Mouse (Mus musculus) thymus, postnatal 0 days (tissue): ENCODE data around the gene Hba-a1. TPM values are rescaled to one million over a fixed set of nuclear protein-coding genes. Genes with fewer than 3 reads are reported as not detected.
A peak's percentile ranks its signal among the peaks of the same experiment; 100 is the strongest.
"Not testable (repeated sequence)": the region's sequence is repeated elsewhere in the genome, so short reads cannot be mapped to it uniquely, and the experiment has no call there.

ENCODE experiments used
- DNase-seq: peaks from one replicate; pipeline ENCODE4 v3.0.0-alpha.2; 2015; ENCODE audit warnings: low spot score
- polyA plus RNA-seq: library from polyadenylated mRNA; unstranded; fragments of >200 nt; fragmentation: Nextera tagmentation; extraction: Ambion mirVana; gene quantifications from 2 replicates; pipeline ENCODE4 v1.2.1, GENCODE M21; 2015

The Hba-a1 gene
- polyA plus RNA-seq, 1 experiment from 2014 or later: 668 TPM

DNA sequence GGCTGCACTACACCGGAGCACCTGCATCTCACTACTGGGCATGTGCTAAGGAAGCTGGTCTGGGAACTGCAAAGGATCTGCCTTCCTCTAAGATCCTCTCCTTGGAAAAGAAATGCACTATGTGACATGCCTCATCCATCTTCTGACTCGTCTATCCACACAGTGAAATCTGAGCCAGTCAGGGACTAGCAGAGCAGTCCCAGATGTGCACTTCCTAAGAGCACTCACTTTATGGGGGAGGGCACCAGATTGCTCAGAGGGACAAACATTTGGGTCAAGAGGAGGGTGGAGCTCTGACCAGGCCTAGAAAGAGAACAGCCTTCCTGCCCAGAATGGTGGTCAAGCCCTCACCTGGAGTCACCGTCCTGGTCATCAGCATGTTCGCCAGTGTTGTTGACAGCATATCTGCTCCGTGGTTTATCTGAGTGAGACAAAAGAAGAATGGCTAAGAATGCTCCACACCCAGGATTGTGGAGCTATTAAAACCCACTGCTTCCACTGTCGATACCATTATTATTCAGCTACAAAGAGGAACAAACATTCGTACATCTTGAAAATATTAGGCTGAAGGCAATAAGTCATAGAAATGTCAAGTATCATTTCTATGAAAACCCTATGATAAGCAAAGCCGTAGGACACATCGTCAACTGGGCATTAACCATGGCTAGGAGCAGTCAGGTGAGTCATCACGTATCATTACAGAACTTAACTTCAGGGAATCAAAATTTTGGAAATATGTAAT lies 20.5 kb upstream of the Hba-a1 start:
- no peak for DNase-seq

GRCm38 (mm10) chr11:32265117-32265738 lies 18.1 kb upstream of the Hba-a1 start:
- DNase-seq: no peak

DNA sequence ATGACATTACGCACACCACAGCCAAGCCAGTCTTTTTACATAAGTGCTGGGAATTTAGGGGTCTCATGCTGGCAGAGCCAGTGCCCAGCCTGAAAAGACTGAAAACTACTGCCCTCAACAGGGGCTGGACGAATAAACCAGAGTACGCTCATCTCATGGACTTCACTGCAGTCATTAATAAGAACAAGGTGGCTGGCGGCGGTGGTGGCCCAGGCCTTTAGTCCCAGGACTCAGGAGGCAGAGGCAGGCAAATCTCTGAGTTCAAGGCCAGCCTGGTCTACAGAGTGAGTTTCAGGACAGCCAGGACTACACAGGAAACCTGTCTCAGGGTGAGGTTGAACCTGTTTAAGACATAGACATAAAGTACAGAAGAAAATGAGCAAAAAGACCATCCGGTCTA lies 17.1 kb upstream of the Hba-a1 start:
- DNase-seq: no peak

DNA sequence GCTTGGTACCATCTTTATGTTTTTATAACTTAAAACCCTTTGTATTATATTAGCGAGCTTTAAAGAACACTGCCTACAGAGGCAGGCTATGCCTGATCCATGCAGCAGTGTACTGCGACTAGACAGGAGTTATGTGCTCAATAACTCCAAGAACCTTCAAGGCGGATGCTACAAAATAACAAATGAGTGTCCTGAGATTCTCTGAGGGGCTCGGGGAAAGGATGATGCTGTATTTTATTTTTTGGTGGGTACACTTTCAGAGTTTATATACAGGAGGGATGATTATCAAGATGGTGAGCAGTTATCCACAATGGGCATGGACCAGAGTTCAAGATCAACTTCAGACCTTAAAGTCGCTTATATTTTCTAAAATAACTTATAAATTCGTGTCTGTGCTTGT lies 16.5 kb upstream of the Hba-a1 start:
- no peak for DNase-seq

DNA sequence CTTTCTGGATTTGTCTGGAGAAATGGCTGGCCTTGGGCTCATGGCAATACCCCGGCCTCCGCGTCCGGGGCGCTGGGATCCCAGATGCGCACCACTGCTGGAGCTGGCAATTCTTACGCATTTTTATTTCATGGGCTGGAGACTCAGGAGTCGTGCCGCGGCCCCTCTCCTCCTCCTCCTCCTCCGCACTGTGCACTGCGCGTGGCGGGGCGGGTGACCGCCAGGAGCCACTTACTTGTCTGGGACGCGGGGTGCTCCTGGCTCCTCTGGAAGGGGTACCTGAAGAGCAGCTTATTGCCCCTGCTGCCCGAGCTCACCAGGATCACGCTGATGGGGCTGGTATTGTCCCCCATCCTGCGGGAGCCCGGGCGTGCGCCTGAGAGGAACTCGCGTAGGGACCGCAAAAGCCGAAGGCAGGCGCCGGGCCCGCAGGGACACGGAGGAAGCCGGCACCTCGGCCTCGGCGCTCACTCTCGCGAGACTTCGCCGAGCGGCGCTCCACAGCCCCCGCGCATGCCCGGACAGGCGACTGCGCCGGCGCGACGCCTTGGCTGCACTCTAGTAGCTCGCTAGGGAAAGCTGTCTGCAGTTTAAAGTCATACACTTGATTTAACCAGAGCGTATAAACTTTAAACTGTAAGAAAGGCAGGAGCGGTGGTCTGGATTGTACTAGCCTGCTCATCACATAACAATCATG lies 16.0 kb upstream of the Hba-a1 start, which contains the start of gene Nprl3:
Gene Nprl3, minus strand, starts transcription at position 520 of the 697 bp plus-strand sequence.
- DNase-seq: peak; percentile 96

GRCm38 (mm10) chr11:32267964-32268363 lies 15.3 kb upstream of the Hba-a1 start:
- no peak for DNase-seq

DNA sequence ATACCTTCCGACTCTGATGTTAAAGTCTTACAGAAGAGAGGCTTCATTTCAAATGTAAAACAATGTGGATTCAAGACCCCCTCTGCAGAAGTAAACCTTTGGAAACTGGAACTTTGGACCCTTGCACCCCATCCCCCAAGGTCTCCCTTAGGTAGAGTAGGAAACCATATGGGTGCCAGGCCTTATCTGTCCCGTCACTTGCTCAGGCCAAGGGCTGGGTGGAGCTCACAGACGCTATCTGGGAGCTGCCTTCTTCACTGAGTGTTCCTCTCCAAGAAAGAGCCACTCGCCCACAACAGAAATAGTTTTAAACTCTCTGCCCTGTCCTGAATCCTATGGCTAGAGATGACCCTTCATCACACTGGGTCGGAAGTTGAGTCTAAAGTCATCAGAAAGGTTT lies 14.4 kb upstream of the Hba-a1 start:
- no peak for DNase-seq

DNA sequence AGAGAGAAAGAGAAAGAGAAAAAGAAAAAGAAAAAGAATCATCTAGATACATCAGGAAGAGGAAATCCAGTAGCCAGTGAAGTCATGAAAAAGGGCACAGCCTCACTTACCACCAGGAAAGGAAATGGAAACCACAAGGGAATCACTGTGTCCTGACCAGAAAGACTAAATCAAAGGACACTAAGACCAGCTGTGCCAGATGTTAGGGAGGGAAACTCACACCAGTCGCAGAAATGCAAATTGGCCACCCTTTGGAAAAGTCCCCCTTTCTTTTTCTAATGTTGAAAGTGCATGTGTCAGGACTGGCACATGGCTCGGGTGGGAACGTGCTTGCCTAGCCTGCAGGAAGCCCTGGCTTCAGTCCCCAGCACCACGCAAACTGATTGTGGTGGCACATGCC lies 12.1 kb upstream of the Hba-a1 start:
- no peak for DNase-seq

GRCm38 (mm10) chr11:32276347-32276746 lies 7.0 kb upstream of the Hba-a1 start, which contains the start of gene Hba-x:
Gene Hba-x (plus strand): TSS chr11:32276400.
- no peak for DNase-seq

DNA sequence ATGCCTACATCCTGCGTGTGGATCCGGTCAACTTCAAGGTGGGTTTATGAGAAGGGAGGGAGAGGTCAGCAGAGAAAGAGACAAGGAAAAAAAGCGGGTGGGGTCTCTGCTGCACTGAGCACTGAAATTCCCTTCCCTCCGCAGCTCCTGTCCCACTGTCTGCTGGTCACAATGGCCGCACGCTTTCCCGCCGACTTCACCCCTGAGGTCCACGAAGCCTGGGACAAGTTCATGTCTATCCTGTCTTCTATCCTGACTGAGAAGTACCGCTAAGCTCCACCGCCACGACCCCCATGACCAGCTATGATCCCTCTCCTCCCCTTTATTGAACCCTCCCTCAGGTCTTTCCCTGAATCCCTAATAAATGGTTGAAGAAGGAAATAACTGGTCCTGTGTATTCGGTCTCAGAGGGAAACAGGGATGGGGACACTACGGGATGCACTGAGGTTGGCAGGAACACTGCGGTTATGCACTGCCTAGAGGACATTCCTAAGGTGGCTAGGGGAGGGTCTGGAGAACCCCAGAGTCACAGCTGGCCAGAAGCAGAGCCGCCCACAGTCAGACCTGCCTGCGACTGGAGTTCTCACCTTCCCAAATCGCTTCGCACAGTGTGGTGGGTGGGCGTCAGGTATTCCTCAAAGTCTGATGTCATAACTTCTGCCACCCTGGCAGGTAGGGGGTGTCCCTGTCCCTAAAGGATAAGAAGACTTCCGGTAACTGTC lies 5.4 kb upstream of the Hba-a1 start:
- no peak for DNase-seq

- DNase-seq: no peak
Observed at GRCm38 (mm10) chr11:32278458-32278957, 4.8 kb upstream of the Hba-a1 start.

DNA sequence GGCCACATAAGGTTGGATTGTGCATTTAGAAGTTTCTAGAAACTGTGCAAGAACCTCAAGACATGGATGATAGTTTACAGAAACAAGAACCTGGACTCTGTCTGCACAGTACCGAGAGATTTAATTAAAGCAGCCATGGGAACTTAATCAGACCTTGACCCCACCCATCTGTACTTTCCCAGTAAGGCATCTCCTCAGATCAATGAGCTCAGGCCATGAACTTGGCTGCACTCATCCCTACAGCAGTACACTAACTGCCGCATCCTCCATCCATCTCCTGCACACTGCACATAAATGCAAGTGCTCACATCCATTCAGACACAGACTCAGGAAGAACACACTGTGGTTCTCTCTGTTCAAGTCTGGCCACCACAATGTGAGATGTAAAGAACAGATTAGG lies 2.7 kb upstream of the Hba-a1 start:
- DNase-seq: no peak

- no peak for DNase-seq
Observed at GRCm38 (mm10) chr11:32281416-32282144, 1.7 kb upstream of the Hba-a1 start.

DNA sequence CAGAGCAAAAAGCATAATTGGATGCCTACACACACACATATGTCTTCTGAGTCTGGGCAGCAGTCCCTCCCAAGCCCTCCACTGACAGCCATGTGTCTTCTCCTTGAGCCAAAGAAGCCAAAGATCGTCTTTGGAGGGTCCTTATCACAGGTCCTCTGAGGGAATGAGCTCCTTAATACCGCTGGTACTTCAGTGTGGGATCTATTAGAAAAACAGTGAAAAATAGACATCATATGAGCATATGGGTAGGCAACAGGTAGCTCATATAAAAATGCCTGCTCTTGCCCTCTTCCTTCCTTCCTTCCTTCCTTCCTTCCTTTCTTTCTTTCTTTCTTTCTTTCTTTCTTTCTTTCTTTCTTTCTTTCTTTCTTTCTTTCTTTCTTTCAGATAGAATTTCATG lies 1.3 kb downstream of the Hba-a1 start:
- DNase-seq: not testable (repeated sequence)

DNA sequence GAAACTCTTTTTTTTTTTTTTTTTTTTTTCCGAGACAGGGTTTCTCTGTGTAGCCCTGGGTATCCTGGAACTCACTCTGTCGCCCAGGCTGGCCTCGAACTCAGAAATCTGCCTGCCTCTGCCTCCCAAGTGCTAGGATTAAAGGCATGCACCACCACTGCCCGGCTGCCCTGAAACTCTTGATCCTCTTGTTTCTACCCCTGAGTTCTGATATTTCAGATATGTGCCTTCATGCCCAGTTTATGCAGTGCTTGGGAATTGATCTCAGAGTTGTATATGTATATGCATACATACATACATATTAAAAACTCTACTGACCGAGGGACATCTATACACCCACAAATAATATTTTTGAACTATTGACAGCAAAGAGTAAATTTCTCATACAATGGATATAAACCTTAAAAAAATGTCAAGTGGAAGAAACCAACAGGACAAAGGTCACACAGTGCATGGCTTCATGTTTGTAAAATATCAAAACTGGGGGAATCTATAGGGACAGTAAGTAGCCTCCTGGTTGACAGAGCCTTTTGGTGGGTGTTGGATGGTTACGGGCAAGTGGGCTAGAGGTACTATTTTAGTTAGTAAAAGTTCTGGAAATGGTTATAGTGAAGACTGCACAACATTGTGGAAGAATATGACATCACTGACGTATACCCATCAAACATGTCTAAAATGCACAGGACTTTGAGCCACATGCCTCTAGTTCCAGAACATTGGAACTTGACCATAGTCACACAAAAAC lies 1.9 kb downstream of the Hba-a1 start:
- DNase-seq: no peak

- not testable (repeated sequence) for DNase-seq
Observed at GRCm38 (mm10) chr11:32285887-32286286, 2.6 kb downstream of the Hba-a1 start.

DNA sequence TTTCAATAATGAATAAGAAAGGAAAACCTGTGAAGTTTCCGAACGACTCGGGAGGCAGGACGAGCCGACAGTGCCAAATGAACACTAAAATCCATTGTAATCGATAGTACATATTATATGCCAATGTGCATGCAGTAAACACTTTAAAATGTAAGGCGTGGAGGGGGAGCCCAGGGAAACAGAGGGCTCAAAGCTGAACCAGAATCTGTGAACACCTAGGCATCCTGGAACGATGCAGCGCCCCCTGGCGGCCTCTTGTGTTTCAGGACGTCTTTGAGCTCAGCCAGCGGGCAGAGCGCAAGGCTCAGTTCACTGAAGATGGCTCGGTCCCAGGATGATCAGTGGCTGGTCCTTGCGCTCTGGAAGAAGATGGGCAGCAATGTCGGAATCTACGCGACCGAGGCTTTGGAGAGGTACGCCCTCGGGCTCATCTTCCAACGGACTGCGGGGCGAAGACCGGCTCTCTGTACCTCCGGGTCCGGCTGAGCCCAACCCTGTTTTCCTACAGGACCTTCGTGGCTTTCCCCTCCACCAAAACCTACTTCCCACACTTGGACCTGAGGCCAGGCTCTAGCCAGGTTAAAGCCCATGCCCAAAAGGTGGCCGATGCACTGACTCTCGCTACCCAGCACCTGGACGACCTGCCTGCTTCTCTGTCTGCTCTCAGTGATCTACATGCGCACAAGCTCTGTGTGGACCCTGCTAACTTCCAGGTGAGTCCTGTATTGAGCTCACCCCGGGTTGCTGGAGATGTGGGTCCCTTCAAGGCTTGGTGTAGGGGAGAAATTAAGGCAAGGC lies 3.6 kb downstream of the Hba-a1 start, which contains the start of gene Hbq1b:
Gene Hbq1b, plus strand, starts transcription at position 271 of the 798 bp plus-strand sequence.
- DNase-seq: peak; percentile 58

DNA sequence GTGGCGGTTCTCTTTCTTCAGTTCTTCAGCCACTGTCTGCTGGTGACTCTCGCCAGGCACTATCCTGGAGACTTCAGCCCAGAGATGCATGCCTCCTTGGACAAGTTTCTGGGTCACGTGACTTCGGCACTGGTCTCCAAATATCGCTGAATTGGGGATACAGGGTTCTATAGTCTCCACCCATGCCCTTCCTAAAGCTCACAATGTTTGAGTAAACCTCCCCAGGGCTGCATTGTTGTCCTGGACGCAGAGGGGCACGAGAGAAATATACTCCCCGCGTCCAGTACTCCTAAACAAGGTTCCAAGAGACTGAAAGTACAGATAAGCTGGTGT lies 4.1 kb downstream of the Hba-a1 start:
- DNase-seq: no peak

DNA sequence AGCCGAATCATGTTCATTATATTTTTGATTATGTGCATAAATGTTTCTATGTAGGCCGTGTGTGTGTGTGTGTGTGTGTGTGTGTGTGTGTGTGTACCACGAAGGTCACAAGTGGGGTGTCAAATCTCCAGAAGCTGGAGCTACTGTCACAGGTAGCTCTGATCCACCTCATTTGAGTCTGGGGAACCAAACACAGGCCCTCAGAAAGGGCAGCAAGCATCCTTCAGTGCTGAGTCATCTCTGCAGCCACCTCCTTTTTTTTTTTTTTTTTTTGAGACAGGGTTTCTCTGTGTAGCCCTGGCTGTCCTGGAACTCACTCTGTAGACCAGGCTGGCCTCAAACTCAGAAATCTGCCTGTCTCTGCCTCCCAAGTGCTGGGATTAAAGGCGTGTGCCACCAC lies 9.5 kb downstream of the Hba-a1 start:
- DNase-seq: not testable (repeated sequence)
